Mouse (Mus musculus) hindbrain, embryonic 10.5 days (tissue): Measurements from ENCODE around the gene Cspg4. TPM values are rescaled to one million over a fixed set of nuclear protein-coding genes. Genes with fewer than 3 reads are reported as not detected.
A peak's percentile ranks its signal among the peaks of the same experiment; 100 is the strongest.

ENCODE experiments used
- DNase-seq: peaks from one replicate; pipeline ENCODE4 v3.0.0-alpha.2; 2017; ENCODE audit warnings: low spot score
- H3K27ac ChIP-seq: fragments of 300-500 bp; sonication (generic); 2 replicates; pipeline ENCODE4 v1.5.1; 2016; ENCODE audit warnings: mild to moderate bottlenecking, moderate library complexity
- H3K27me3 ChIP-seq: fragments of 300-500 bp; sonication (generic); 2 replicates; pipeline ENCODE4 v1.6.1; 2016; ENCODE audit warnings: mild to moderate bottlenecking; ENCODE audit not compliant: poor library complexity, insufficient read depth, severe bottlenecking
- H3K36me3 ChIP-seq: fragments of 300-500 bp; sonication (generic); 2 replicates; pipeline ENCODE4 v1.6.1; 2016; ENCODE audit warnings: mild to moderate bottlenecking, moderate library complexity
- H3K4me1 ChIP-seq: fragments of 300-500 bp; sonication (generic); replicated peaks from 2 replicates; pipeline ENCODE4 v1.6.1; 2016; ENCODE audit warnings: mild to moderate bottlenecking
- H3K4me3 ChIP-seq: fragments of 300-500 bp; sonication (generic); 2 replicates; pipeline ENCODE4 v1.5.1; 2016; ENCODE audit warnings: mild to moderate bottlenecking, moderate library complexity
- H3K9me3 ChIP-seq: fragments of 300-500 bp; sonication (generic); 2 replicates; pipeline ENCODE4 v1.6.1; 2016; ENCODE audit warnings: mild to moderate bottlenecking, moderate library complexity
- WGBS: fragments of 180-500 bp; shearing (Covaris S2); methylation state at CpG from one replicate; pipeline ENCODE4 v1.1.7; 2016; 5-methylcytosine and 5-hydroxymethylcytosine counted together
- polyA plus RNA-seq: library from polyadenylated mRNA; unstranded; fragments of >200 nt; fragmentation: Nextera tagmentation; extraction: Ambion mirVana; gene quantifications from 2 replicates; pipeline ENCODE4 v1.2.1, GENCODE M21; 2016

The Cspg4 gene
- polyA plus RNA-seq, 1 experiment from 2014 or later: 2.0 TPM

GRCm38 (mm10) chr9:56844644-56845043, 20.2 kb upstream of the Cspg4 start:
- Histone ChIP-seq H3K4me1 (peaks cover 23% of the 10 kb centered on the region), H3K27me3 (peaks cover 12% of the 10 kb centered on the region), H3K9me3 (no peaks in the 10 kb centered on the region), H3K27ac (no peak overlapping the region), H3K4me3 (no peak overlapping the region), H3K36me3 (no peaks in the 10 kb centered on the region)
- 77% methylated on average over 8 of the region's 8 CpGs for WGBS
- DNase-seq: no peak

GRCm38 (mm10) chr9:56847523-56847922, 17.3 kb upstream of the Cspg4 start:
- WGBS: 17% methylated on average over 3 of the region's 3 CpGs
- peak; percentile 69 for DNase-seq
- H3K27me3 ChIP-seq: peaks cover 17% of the 10 kb centered on the region
- H3K9me3 ChIP-seq: no peaks in the 10 kb centered on the region
- peaks cover 20% of the 10 kb centered on the region for H3K4me1 ChIP-seq
- no peaks in the 10 kb centered on the region for H3K36me3 ChIP-seq
- no peak overlapping the region for H3K27ac ChIP-seq
- no peak overlapping the region for H3K4me3 ChIP-seq

DNA sequence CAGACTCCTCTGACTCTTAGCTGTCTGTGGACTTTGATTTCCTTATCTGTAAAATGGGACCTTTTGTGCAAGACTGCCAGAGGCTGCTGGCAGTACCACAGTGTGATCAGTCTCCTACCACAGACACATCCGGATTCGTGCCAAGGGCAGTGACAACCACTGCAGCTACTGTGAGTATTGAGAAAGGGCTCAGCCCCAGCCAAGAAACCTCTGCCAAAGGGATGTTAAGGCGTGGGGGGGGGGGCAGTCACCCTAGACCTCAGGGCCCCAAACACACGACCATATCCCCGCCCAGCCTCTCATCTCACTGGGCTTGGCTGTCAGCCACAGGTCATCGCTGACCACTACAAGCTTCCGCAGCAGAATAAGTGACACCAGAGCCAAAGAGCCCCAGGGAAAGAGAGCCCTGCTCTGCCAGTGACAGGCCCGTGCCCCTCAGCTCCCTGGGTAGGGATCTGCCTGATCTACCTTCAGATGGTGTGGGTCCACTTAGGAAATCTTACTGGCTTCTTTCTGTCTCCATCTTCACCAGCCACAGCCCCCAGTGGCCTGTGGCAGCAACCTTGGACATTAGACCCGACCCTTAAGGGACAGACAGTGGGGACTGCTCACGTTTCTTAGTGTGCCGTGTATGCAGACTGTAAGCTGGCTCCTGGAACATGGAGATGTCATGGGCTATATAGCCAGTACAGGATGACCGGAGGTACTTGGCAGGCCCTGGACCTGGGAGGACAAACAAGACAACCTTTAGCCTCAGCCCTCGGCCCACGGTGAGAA, 14.5 kb upstream of the Cspg4 start:
- Histone ChIP-seq H3K27me3 (peaks cover 10% of the 10 kb centered on the region; the same call in 1 of the 2 replicates), H3K4me3 (no peak overlapping the region), H3K36me3 (no peaks in the 10 kb centered on the region), H3K9me3 (no peaks in the 10 kb centered on the region), H3K4me1 (peaks cover 10% of the 10 kb centered on the region), H3K27ac (no peak overlapping the region)
- DNase-seq: no peak
- 79% methylated on average over 14 of the region's 14 CpGs for WGBS

- H3K9me3 ChIP-seq: no peaks in the 10 kb centered on the region
- H3K4me1 ChIP-seq: peaks cover 10% of the 10 kb centered on the region
- H3K27me3 ChIP-seq: peaks cover 10% of the 10 kb centered on the region; the same call in 1 of the 2 replicates
- no peak overlapping the region for H3K27ac ChIP-seq
- no peaks in the 10 kb centered on the region for H3K36me3 ChIP-seq
- WGBS: 90% methylated on average over 4 of the region's 4 CpGs
- no peak for DNase-seq
- H3K4me3 ChIP-seq: no peak overlapping the region
These were observed 14.0 kb upstream of the Cspg4 start for GRCm38 (mm10) chr9:56850905-56851252.

DNA sequence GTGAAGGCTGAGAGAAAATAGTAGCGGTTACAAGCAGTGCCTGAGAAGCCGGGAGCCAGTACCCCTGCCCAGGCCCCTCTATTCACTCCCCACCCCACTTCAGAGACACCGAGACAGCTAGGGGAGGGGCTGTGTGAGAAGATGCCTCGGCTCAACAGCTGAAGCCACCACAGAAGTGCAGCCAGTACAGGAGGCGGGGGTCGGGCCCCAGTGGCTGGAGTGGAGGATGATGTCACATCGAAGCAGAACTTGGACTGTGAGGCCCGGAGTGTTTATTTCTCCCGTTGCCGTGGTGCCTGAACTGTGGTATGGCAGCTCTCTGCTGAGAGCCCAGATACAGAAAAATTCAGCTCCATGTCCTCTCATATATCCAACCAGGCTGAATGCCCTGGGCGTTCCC, 13.1 kb upstream of the Cspg4 start:
- DNase-seq: peak; percentile 47

DNA sequence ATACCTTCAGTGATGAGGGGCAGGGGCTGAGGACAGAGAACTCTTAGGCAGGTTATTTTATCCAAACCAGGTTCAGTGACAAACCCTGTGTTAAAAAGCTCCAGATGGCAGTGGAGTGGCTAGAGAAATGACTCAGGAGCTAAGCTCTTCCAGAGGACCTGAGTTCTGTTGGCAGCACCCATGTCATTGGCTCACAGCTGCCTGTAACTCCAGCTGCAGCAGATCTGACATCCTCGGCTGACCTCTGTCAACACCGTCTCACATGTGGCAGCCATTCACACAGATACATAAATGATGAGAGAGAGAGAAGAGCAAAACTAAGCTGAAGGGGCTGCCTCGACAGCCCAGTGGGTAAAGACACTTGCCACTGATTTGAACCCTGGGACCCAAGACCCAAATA, 7.4 kb upstream of the Cspg4 start:
- WGBS: 59% methylated on average over 3 of the region's 3 CpGs

More for the DNA sequence above, 13.1 kb upstream of the Cspg4 start:
- H3K9me3 ChIP-seq: no peaks in the 10 kb centered on the region
- no peak overlapping the region; the same call in 1 of the 2 replicates for H3K27ac ChIP-seq
- H3K36me3 ChIP-seq: no peaks in the 10 kb centered on the region
- H3K4me3 ChIP-seq: no peak overlapping the region
- peaks cover 10% of the 10 kb centered on the region; the same call in 1 of the 2 replicates for H3K27me3 ChIP-seq
- peaks cover 10% of the 10 kb centered on the region for H3K4me1 ChIP-seq
- WGBS: 47% methylated on average over 11 of the region's 11 CpGs

GRCm38 (mm10) chr9:56860035-56860434, 4.8 kb upstream of the Cspg4 start:
- Histone ChIP-seq H3K4me1 (peaks cover 22% of the 10 kb centered on the region), H3K4me3 (no peak overlapping the region), H3K27ac (no peak overlapping the region), H3K27me3 (peaks cover 25% of the 10 kb centered on the region), H3K36me3 (no peaks in the 10 kb centered on the region), H3K9me3 (no peaks in the 10 kb centered on the region)
- DNase-seq: no peak
- WGBS: 73% methylated on average over 3 of the region's 3 CpGs

More for the DNA sequence above, 7.4 kb upstream of the Cspg4 start:
- Histone ChIP-seq H3K27ac (no peak overlapping the region), H3K27me3 (0 out of 2 replicates have a peak, but pooled peaks cover 4% of the 10 kb centered on the region), H3K36me3 (no peaks in the 10 kb centered on the region), H3K9me3 (no peaks in the 10 kb centered on the region), H3K4me1 (peaks cover 9% of the 10 kb centered on the region), H3K4me3 (no peak overlapping the region)
- DNase-seq: no peak

- no peak for DNase-seq
These were observed 4.2 kb upstream of the Cspg4 start for GRCm38 (mm10) chr9:56860486-56861269.

DNA sequence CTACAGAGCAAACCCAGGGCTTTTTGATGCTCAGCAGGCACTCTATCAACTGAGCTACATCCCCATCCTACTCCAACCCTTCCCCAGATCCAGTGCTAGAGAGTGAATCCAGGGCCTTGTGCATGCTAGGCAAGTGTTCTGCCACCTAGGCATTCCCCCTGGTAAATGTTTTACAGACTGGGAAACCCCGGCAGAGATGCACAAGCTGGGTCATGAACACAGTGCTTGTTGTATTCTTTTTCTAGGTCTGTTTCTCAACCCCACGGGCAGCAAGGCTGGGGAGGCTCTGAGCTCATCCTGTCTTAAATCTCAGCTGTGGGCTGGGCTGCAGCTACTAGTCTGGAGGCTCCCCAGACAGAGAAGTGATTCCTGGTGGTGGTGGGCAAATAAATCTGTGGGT, 2.0 kb upstream of the Cspg4 start:
- Histone ChIP-seq H3K36me3 (no peaks in the 10 kb centered on the region), H3K9me3 (no peaks in the 10 kb centered on the region), H3K4me1 (peaks cover 29% of the 10 kb centered on the region), H3K27me3 (peaks cover 51% of the 10 kb centered on the region), H3K4me3 (no peak overlapping the region), H3K27ac (no peak overlapping the region)
- 66% methylated on average over 2 of the region's 2 CpGs for WGBS
- no peak for DNase-seq

More at GRCm38 (mm10) chr9:56860486-56861269, 4.2 kb upstream of the Cspg4 start:
- H3K27me3 ChIP-seq: peaks cover 31% of the 10 kb centered on the region
- WGBS: 69% methylated on average over 15 of the region's 15 CpGs
- no peaks in the 10 kb centered on the region for H3K9me3 ChIP-seq
- H3K27ac ChIP-seq: no peak overlapping the region
- peaks cover 25% of the 10 kb centered on the region for H3K4me1 ChIP-seq
- H3K4me3 ChIP-seq: no peak overlapping the region
- no peaks in the 10 kb centered on the region for H3K36me3 ChIP-seq

GRCm38 (mm10) chr9:56864216-56864729, 560 bp upstream of the Cspg4 start, which contains the start of gene Odf3l1:
TSS of gene Odf3l1 (minus strand) at chr9:56864679.
- Histone ChIP-seq H3K36me3 (no peaks in the 10 kb centered on the region), H3K9me3 (no peaks in the 10 kb centered on the region), H3K4me1 (peaks cover 38% of the 10 kb centered on the region), H3K27me3 (peaks cover 55% of the 10 kb centered on the region), H3K4me3 (peak within 1 kb of the TSS; percentile 46), H3K27ac (peak within 1 kb of the TSS; percentile 23; the same call in 1 of the 2 replicates)
- DNase-seq: no peak
- 23% methylated on average over 3 of the region's 3 CpGs for WGBS

DNA sequence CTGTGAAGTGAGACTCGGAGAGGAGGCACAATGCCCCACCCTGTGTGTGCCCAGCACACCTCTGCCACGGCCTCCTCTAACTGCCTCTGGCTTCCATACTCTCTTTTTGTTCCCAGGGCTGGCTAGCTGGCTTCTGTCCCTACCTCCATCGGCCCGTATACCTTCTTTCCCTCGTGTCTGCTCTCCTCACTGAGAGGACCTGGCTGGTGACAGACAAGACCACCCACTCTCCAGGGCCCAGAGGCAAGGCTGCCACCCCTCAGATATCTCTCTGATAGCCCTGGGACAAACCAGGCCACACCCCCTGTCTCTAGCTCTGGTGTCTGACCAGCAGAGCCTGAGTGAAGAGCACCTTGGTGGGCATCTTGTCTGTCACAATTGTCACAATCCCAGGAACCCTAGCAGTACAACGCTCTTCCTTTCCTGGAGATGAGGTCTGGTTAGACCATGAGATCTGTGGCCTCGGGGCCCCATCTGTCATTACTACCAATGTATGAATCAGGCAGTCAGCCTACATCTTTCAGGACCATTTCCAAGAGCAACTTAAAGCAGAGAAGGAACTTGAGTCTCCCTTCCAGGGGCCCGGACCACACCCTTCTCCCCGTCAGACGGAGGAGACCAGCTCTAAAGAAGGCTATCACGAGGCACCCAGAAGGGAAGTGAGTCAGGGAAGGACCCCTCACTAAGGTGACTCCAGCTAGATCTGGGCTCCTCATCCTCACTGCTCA, 1.0 kb downstream of the Cspg4 start:
- no peak for DNase-seq
- no peak overlapping the region for H3K4me3 ChIP-seq

DNA sequence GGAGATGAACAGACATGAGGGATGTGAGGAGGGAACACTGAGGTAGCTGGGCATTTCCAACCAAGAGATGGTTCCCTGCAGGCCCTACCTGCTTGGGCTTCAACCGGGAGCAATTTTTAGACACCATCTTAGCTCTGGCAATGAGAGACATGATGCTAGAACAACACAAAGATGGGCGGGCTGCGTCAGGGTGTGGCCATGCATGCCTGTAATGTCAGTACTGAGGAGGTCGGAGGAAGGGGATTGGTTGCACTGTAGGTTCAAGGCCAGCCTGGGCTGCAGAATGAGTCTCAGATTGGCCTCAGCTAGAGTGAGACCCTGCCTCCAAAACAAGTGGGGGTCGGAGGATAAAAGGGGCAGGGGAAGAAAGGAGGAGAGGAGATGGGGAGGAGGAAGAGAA, 1.6 kb downstream of the Cspg4 start:
- WGBS: 85% methylated on average over 5 of the region's 5 CpGs
- DNase-seq: no peak
- Histone ChIP-seq H3K9me3 (no peaks in the 10 kb centered on the region), H3K36me3 (no peaks in the 10 kb centered on the region), H3K4me1 (peaks cover 44% of the 10 kb centered on the region), H3K27me3 (peaks cover 55% of the 10 kb centered on the region), H3K27ac (no peak overlapping the region), H3K4me3 (no peak overlapping the region)

More for the DNA sequence above, 1.0 kb downstream of the Cspg4 start:
- Histone ChIP-seq H3K27me3 (peaks cover 55% of the 10 kb centered on the region), H3K4me1 (peaks cover 40% of the 10 kb centered on the region), H3K36me3 (no peaks in the 10 kb centered on the region), H3K9me3 (no peaks in the 10 kb centered on the region), H3K27ac (no peak overlapping the region)
- WGBS: 73% methylated on average over 11 of the region's 11 CpGs
